Mouse (Mus musculus) bone marrow, adult 2 months (tissue): ENCODE measurements at regions not wholly inside any gene's neighbourhood (a gene's known extent, or its start where the extent isn't known, plus 50 kb on each side); places are given as distances from the start of the nearest gene placed in this dataset.

Source experiments
- CTCF ChIP-seq: fragments of 200-500 bp; IDR thresholded peaks from 2 replicates; pipeline ENCODE4 v1.5.1; 2011; ENCODE audit warnings: low read length, control low read depth; ENCODE audit not compliant: control insufficient read depth, insufficient read depth
- POLR2A ChIP-seq: fragments of 200-500 bp; IDR thresholded peaks from 2 replicates; pipeline ENCODE4 v1.6.1; 2011; ENCODE audit warnings: low read depth, mild to moderate bottlenecking, control low read depth, low read length, borderline replicate concordance; ENCODE audit not compliant: control insufficient read depth

- TF ChIP-seq CTCF, result no peak
- no peak for TF ChIP-seq POLR2A
Measured at GRCm38 (mm10) chr17:9322772-9323171, 99.1 kb upstream of the Gm17728 start.
